Mouse (Mus musculus): ENCODE measurements around the gene Wdr45b. TPM values are rescaled to one million over a fixed set of nuclear protein-coding genes. Genes with fewer than 3 reads are reported as not detected.

Wdr45b gene
- total RNA-seq, 1 experiment: 71.8 TPM

DNA sequence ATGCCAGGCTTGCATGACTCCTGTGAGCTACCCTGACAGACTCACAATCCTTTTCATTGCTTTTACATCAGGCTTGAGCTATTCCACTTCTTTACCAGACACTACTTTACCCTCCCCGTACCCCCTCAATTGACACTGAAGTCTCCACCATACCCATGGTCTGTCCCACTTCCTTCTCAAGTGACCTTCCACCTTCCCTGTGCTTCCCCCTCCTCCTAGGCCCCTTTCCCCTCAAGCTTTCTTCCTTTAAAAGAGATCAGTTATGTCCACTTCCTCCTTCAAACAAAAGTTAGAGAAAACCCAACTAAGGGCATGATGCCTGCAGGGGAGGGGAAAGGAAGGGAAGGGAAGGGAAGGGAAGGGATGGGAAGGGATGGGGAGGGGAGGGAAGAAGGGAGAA is 14.0 kb downstream of the Wdr45b start:
- no peak overlapping the region for H3K27ac ChIP-seq (ENCODE audit: insufficient read depth, low read depth, low read length, poor library complexity, severe bottlenecking)
- TF ChIP-seq ZC3H11A (IDR thresholded peaks at IDR 0.05; ENCODE audit: borderline replicate concordance, low read depth, low read length) (no peak), ZNF384 (IDR thresholded peaks at IDR 0.05; ENCODE audit: low read depth, low read length) (no peak), MAFK (IDR thresholded peaks at IDR 0.05; ENCODE audit: insufficient read depth, low read depth, low read length) (no peak), CHD2 (IDR thresholded peaks at IDR 0.05; ENCODE audit: low read depth, low read length) (no peak), HCFC1 (IDR thresholded peaks at IDR 0.05; ENCODE audit: borderline replicate concordance, insufficient read depth, low read length) (no peak)
- DNase-seq (ENCODE audit: low read depth, low spot score): no peak
- no peaks in the 10 kb centered on the region for H3K9me3 ChIP-seq (ENCODE audit: control insufficient read depth, insufficient read depth, low read depth, low read length)
- no peak overlapping the region for H3K9ac ChIP-seq (ENCODE audit: insufficient read depth, low read depth, low read length, poor library complexity, severe bottlenecking)
- no peaks in the 10 kb centered on the region for H3K4me1 ChIP-seq (ENCODE audit: control insufficient read depth in 2 of 2, insufficient read depth in 2 of 2, low read length in 2 of 2, poor library complexity in 1 of 2)
- in situ Hi-C loops (cut with MboI; ENCODE audit: low sequenced_read_pairs in 2 of 2, unreplicated experiment in 2 of 2): no loop called here
- no peak overlapping the region for H3K4me3 ChIP-seq (ENCODE audit: insufficient read depth in 1 of 2, low read depth in 1 of 2, low read length in 2 of 2, poor library complexity in 1 of 2, severe bottlenecking in 1 of 2)
- H3K36me3 ChIP-seq (ENCODE audit: control insufficient read depth, insufficient read depth, low read length, poor library complexity, severe bottlenecking): peaks cover 12% of the 10 kb centered on the region

DNA sequence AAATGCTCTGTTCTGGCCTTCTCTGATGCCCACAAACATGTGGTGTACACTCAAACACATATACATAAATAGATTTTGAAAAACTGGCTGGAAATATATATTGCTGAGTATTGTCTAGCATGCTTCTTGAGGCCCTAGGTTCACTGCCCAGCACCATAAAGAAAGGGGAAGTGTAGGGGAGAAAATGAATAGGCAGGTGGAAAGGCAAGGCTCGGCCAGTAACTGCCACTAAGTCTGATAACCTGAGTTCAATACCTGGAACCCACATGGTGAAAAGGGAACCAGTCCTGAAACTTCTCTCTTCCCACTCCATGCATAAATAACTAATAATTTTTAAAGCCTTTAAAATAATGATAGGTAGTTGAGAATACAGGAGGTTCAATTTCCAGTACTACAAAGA is 14.6 kb downstream of the Wdr45b start:
- Histone ChIP-seq H3K4me1 (ENCODE audit: control insufficient read depth in 2 of 2, insufficient read depth in 2 of 2, low read length in 2 of 2, poor library complexity in 1 of 2) (no peaks in the 10 kb centered on the region), H3K9me3 (ENCODE audit: control insufficient read depth, insufficient read depth, low read depth, low read length) (no peaks in the 10 kb centered on the region), H3K27ac (ENCODE audit: insufficient read depth, low read depth, low read length, poor library complexity, severe bottlenecking) (no peak overlapping the region), H3K9ac (ENCODE audit: insufficient read depth, low read depth, low read length, poor library complexity, severe bottlenecking) (no peak overlapping the region), H3K4me3 (ENCODE audit: insufficient read depth in 1 of 2, low read depth in 1 of 2, low read length in 2 of 2, poor library complexity in 1 of 2, severe bottlenecking in 1 of 2) (no peak overlapping the region), H3K36me3 (ENCODE audit: control insufficient read depth, insufficient read depth, low read length, poor library complexity, severe bottlenecking) (peaks cover 13% of the 10 kb centered on the region)
- in situ Hi-C loops (cut with MboI; ENCODE audit: low sequenced_read_pairs in 2 of 2, unreplicated experiment in 2 of 2): no loop called here
- TF ChIP-seq MAFK (IDR thresholded peaks at IDR 0.05; ENCODE audit: insufficient read depth, low read depth, low read length) (no peak), ZC3H11A (IDR thresholded peaks at IDR 0.05; ENCODE audit: borderline replicate concordance, low read depth, low read length) (no peak), HCFC1 (IDR thresholded peaks at IDR 0.05; ENCODE audit: borderline replicate concordance, insufficient read depth, low read length) (no peak), ZNF384 (IDR thresholded peaks at IDR 0.05; ENCODE audit: low read depth, low read length) (no peak), CHD2 (IDR thresholded peaks at IDR 0.05; ENCODE audit: low read depth, low read length) (no peak)
- DNase-seq (ENCODE audit: low read depth, low spot score): no peak

DNA sequence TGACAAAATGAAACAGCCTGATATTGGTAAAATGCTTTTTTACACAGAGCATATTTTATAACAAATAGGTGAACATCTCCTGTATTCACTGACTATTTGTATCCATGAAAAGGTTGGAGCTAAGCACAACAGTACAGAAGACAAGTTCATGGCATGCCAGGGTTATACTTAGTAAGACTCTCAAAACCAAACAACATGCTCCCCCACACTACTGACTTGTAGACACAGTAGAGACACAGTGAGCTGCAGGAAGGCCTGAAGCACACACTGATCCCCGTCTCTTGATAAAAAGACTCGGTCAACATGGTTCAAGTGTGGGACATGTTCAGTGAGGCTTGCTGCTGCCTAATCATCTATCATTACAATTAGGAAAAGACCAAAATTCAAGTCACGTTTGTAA is 22.6 kb downstream of the Wdr45b start:
- Histone ChIP-seq H3K27ac (ENCODE audit: insufficient read depth, low read depth, low read length, poor library complexity, severe bottlenecking) (no peak overlapping the region), H3K9ac (ENCODE audit: insufficient read depth, low read depth, low read length, poor library complexity, severe bottlenecking) (no peak overlapping the region), H3K9me3 (ENCODE audit: control insufficient read depth, insufficient read depth, low read depth, low read length) (no peaks in the 10 kb centered on the region), H3K4me3 (ENCODE audit: insufficient read depth in 1 of 2, low read depth in 1 of 2, low read length in 2 of 2, poor library complexity in 1 of 2, severe bottlenecking in 1 of 2) (no peak overlapping the region), H3K36me3 (ENCODE audit: control insufficient read depth, insufficient read depth, low read length, poor library complexity, severe bottlenecking) (peaks cover 34% of the 10 kb centered on the region), H3K4me1 (ENCODE audit: control insufficient read depth in 2 of 2, insufficient read depth in 2 of 2, low read length in 2 of 2, poor library complexity in 1 of 2) (no peaks in the 10 kb centered on the region)
- in situ Hi-C loops (cut with MboI; ENCODE audit: low sequenced_read_pairs in 2 of 2, unreplicated experiment in 2 of 2): no loop called here
- DNase-seq (ENCODE audit: low read depth, low spot score): no peak
- TF ChIP-seq MAFK (IDR thresholded peaks at IDR 0.05; ENCODE audit: insufficient read depth, low read depth, low read length): no peak
- TF ChIP-seq ZC3H11A (IDR thresholded peaks at IDR 0.05; ENCODE audit: borderline replicate concordance, low read depth, low read length): no peak
- no peak for TF ChIP-seq HCFC1 (IDR thresholded peaks at IDR 0.05; ENCODE audit: borderline replicate concordance, insufficient read depth, low read length)
- TF ChIP-seq CHD2 (IDR thresholded peaks at IDR 0.05; ENCODE audit: low read depth, low read length): no peak
- no peak for TF ChIP-seq ZNF384 (IDR thresholded peaks at IDR 0.05; ENCODE audit: low read depth, low read length)

DNA sequence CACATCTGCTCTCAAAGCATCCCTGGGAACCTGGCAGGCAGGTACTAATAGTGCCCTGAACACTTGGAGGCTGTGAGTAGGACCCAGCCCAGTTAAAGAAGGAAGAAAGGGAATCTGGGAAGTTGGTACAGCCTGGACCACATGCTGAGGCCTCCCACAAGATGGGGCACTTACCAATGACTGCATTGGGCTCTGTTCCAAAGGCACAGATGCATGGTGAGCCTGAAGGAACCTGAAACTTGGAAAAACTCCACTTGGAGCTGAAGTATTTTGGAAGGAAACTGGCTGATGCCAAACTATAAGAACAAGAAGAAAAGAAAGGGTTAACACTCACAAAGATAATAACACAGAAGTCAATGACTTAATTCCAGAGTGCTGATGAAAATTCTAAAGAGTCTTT is 25.6 kb downstream of the Wdr45b start:
- no peak overlapping the region for H3K9ac ChIP-seq (ENCODE audit: insufficient read depth, low read depth, low read length, poor library complexity, severe bottlenecking)
- no peak overlapping the region for H3K4me3 ChIP-seq (ENCODE audit: insufficient read depth in 1 of 2, low read depth in 1 of 2, low read length in 2 of 2, poor library complexity in 1 of 2, severe bottlenecking in 1 of 2)
- DNase-seq (ENCODE audit: low read depth, low spot score): no peak
- no peaks in the 10 kb centered on the region for H3K4me1 ChIP-seq (ENCODE audit: control insufficient read depth in 2 of 2, insufficient read depth in 2 of 2, low read length in 2 of 2, poor library complexity in 1 of 2)
- H3K9me3 ChIP-seq (ENCODE audit: control insufficient read depth, insufficient read depth, low read depth, low read length): no peaks in the 10 kb centered on the region
- peaks cover 30% of the 10 kb centered on the region for H3K36me3 ChIP-seq (ENCODE audit: control insufficient read depth, insufficient read depth, low read length, poor library complexity, severe bottlenecking)
- no peak overlapping the region for H3K27ac ChIP-seq (ENCODE audit: insufficient read depth, low read depth, low read length, poor library complexity, severe bottlenecking)
- in situ Hi-C loops (cut with MboI; ENCODE audit: low sequenced_read_pairs in 2 of 2, unreplicated experiment in 2 of 2): no loop called here
- TF ChIP-seq MAFK (IDR thresholded peaks at IDR 0.05; ENCODE audit: insufficient read depth, low read depth, low read length) (no peak), ZNF384 (IDR thresholded peaks at IDR 0.05; ENCODE audit: low read depth, low read length) (no peak), ZC3H11A (IDR thresholded peaks at IDR 0.05; ENCODE audit: borderline replicate concordance, low read depth, low read length) (no peak)

DNA sequence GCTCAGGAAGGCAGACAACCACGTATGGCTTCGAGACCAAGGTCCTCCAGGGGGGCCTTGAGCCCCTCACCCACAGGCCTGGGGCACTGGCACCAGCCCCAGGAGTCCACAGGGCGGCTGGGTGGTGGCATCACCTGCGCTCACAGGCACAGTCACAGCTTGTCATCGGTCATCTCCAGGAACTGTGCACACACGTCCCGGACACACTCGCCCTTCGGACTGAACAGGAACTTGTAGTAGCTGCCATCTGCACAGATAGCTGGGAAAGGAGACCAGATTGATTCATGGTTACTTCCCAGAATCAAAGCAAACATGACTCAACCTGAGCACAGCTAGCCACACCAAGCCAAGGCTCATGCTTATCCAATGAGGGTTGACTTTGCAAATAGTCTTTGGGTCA is 26.0 kb downstream of the Wdr45b start:
- in situ Hi-C loops (cut with MboI; ENCODE audit: low sequenced_read_pairs in 2 of 2, unreplicated experiment in 2 of 2): no loop called here
- TF ChIP-seq ZNF384 (IDR thresholded peaks at IDR 0.05; ENCODE audit: low read depth, low read length) (no peak), MAFK (IDR thresholded peaks at IDR 0.05; ENCODE audit: insufficient read depth, low read depth, low read length) (no peak), ZC3H11A (IDR thresholded peaks at IDR 0.05; ENCODE audit: borderline replicate concordance, low read depth, low read length) (no peak), HCFC1 (IDR thresholded peaks at IDR 0.05; ENCODE audit: borderline replicate concordance, insufficient read depth, low read length) (no peak), CHD2 (IDR thresholded peaks at IDR 0.05; ENCODE audit: low read depth, low read length) (no peak)

More for the DNA sequence above, 26.0 kb downstream of the Wdr45b start:
- DNase-seq (ENCODE audit: low read depth, low spot score): no peak
- peaks cover 30% of the 10 kb centered on the region for H3K36me3 ChIP-seq (ENCODE audit: control insufficient read depth, insufficient read depth, low read length, poor library complexity, severe bottlenecking)
- no peaks in the 10 kb centered on the region for H3K9me3 ChIP-seq (ENCODE audit: control insufficient read depth, insufficient read depth, low read depth, low read length)
- no peak overlapping the region for H3K4me3 ChIP-seq (ENCODE audit: insufficient read depth in 1 of 2, low read depth in 1 of 2, low read length in 2 of 2, poor library complexity in 1 of 2, severe bottlenecking in 1 of 2)
- H3K27ac ChIP-seq (ENCODE audit: insufficient read depth, low read depth, low read length, poor library complexity, severe bottlenecking): no peak overlapping the region
- no peak overlapping the region for H3K9ac ChIP-seq (ENCODE audit: insufficient read depth, low read depth, low read length, poor library complexity, severe bottlenecking)
- H3K4me1 ChIP-seq (ENCODE audit: control insufficient read depth in 2 of 2, insufficient read depth in 2 of 2, low read length in 2 of 2, poor library complexity in 1 of 2): no peaks in the 10 kb centered on the region
